Mouse (Mus musculus) limb, embryonic 12.5 days (tissue): ENCODE data around the gene Pcbp1. TPM values are rescaled to one million over a fixed set of nuclear protein-coding genes. Genes with fewer than 3 reads are reported as not detected.
A peak's percentile ranks its signal among the peaks of the same experiment; 100 is the strongest.

Experiments
- ATAC-seq: fragments of 200-750 bp; cut with Nextera tagmentation; 2 replicates; pipeline ENCODE4 v1.8.0; 2017; ENCODE audit warnings: low read depth, moderate TSS enrichment; ENCODE audit not compliant: insufficient number of reproducible peaks, insufficient read depth, low FRiP score, low TSS enrichment
- H3K27ac ChIP-seq: fragments of 300-500 bp; sonication (generic); 2 replicates; pipeline ENCODE4 v1.5.1; 2016; ENCODE audit warnings: mild to moderate bottlenecking, moderate library complexity
- H3K27me3 ChIP-seq: fragments of 300-500 bp; sonication (generic); 2 replicates; pipeline ENCODE4 v1.6.1; 2016; ENCODE audit warnings: mild to moderate bottlenecking, moderate library complexity
- H3K36me3 ChIP-seq: fragments of 300-500 bp; sonication (generic); 2 replicates; pipeline ENCODE4 v1.6.1; 2016; ENCODE audit warnings: mild to moderate bottlenecking, moderate library complexity
- H3K4me1 ChIP-seq: fragments of 300-500 bp; sonication (generic); replicated peaks from 2 replicates; pipeline ENCODE4 v1.6.1; 2016
- H3K4me2 ChIP-seq: fragments of 300-500 bp; sonication (generic); 2 replicates; pipeline ENCODE4 v1.6.1; 2016; ENCODE audit warnings: mild to moderate bottlenecking, moderate library complexity
- H3K4me3 ChIP-seq: fragments of 300-500 bp; sonication (generic); replicated peaks from 2 replicates; pipeline ENCODE4 v1.5.1; 2016; ENCODE audit warnings: mild to moderate bottlenecking
- H3K9ac ChIP-seq: fragments of 300-500 bp; sonication (generic); replicated peaks from 2 replicates; pipeline ENCODE4 v1.6.1; 2016; ENCODE audit warnings: mild to moderate bottlenecking, moderate library complexity
- H3K9me3 ChIP-seq: fragments of 300-500 bp; sonication (generic); 2 replicates; pipeline ENCODE4 v1.6.1; 2016; ENCODE audit warnings: mild to moderate bottlenecking, moderate library complexity
- WGBS: fragments of 180-500 bp; shearing (Covaris S2); methylation state at CpG from one replicate; pipeline ENCODE4 v1.1.7; 2016; 5-methylcytosine and 5-hydroxymethylcytosine counted together
- microRNA-seq: library from miRNA; unstranded; fragments of <30 nt; microRNA quantifications from one replicate; pipeline ENCODE4, GENCODE M21; 2017
- polyA plus RNA-seq: library from polyadenylated mRNA; unstranded; fragments of >200 nt; fragmentation: Nextera tagmentation; extraction: Ambion mirVana; gene quantifications from 2 replicates; pipeline ENCODE4 v1.2.1, GENCODE M21; 2016

Gene Pcbp1
- polyA plus RNA-seq, 1 experiment from 2014 or later, result 583 TPM

GRCm38 (mm10) chr6:86476931-86477330, 49.2 kb downstream of the Pcbp1 start:
- Histone ChIP-seq H3K27ac (peak overlapping the region; percentile 97; the same call in 1 of the 2 replicates), H3K4me3 (no peak overlapping the region), H3K9me3 (no peaks in the 10 kb centered on the region), H3K4me2 (no peak overlapping the region), H3K4me1 (peaks cover 58% of the 10 kb centered on the region), H3K36me3 (no peaks in the 10 kb centered on the region), H3K9ac (no peak overlapping the region), H3K27me3 (no peaks in the 10 kb centered on the region)
- no peak for ATAC-seq
- 86% methylated on average over 5 of the region's 5 CpGs for WGBS

- H3K9me3 ChIP-seq, result no peaks in the 10 kb centered on the region
- 71% methylated on average over 9 of the region's 9 CpGs for WGBS
- H3K9ac ChIP-seq, result no peak overlapping the region
- peak overlapping the region; percentile 64 for H3K27ac ChIP-seq
- no peak for ATAC-seq
- H3K4me3 ChIP-seq, result no peak overlapping the region
- H3K36me3 ChIP-seq, result no peaks in the 10 kb centered on the region
- no peaks in the 10 kb centered on the region for H3K27me3 ChIP-seq
- H3K4me1 ChIP-seq, result peaks cover 48% of the 10 kb centered on the region
- H3K4me2 ChIP-seq, result no peak overlapping the region
These were observed 50.5 kb downstream of the Pcbp1 start for GRCm38 (mm10) chr6:86475462-86476167.

- no peak overlapping the region for H3K4me2 ChIP-seq
- H3K27me3 ChIP-seq, result no peaks in the 10 kb centered on the region
- ATAC-seq, result no peak
- peaks cover 39% of the 10 kb centered on the region for H3K4me1 ChIP-seq
- H3K4me3 ChIP-seq, result no peak overlapping the region
- no peak overlapping the region for H3K9ac ChIP-seq
- no peaks in the 10 kb centered on the region for H3K9me3 ChIP-seq
- peak overlapping the region; percentile 64; the same call in 1 of the 2 replicates for H3K27ac ChIP-seq
- peaks cover 4% of the 10 kb centered on the region; the same call in 1 of the 2 replicates for H3K36me3 ChIP-seq
These were observed 51.4 kb downstream of the Pcbp1 start for GRCm38 (mm10) chr6:86474646-86475181.

Small RNA genes within 50 kb of the gene (microRNA-seq; reads per million reads assigned to microRNA genes)
- gene Gm22184, result not detected

Other genes with a start within 250 kb of the Pcbp1 start
- 145 and 146 TPM in 2 replicates for gene Fam136a, start 160.7 kb downstream of the Pcbp1 start, polyA plus RNA-seq
- gene Snrpg, start 155.0 kb downstream of the Pcbp1 start, polyA plus RNA-seq, result 790 and 833 TPM in 2 replicates
- 76.4 and 79.3 TPM in 2 replicates for gene Pcyox1, start 129.2 kb downstream of the Pcbp1 start, polyA plus RNA-seq
- 298 and 331 TPM in 2 replicates for gene Tia1, start 122.1 kb downstream of the Pcbp1 start, polyA plus RNA-seq
- 0.50 TPM in 1 of 2 replicates, not detected in the other for gene Gm44790, start 99.7 kb downstream of the Pcbp1 start, polyA plus RNA-seq
- gene C87436, start 87.9 kb downstream of the Pcbp1 start, polyA plus RNA-seq, result 25.8 and 27.3 TPM in 2 replicates
- gene Asprv1, start 101.8 kb upstream of the Pcbp1 start, polyA plus RNA-seq, result 1.2 and 1.3 TPM in 2 replicates
- 17.2 and 18.5 TPM in 2 replicates for gene Mxd1, start 142.8 kb upstream of the Pcbp1 start, polyA plus RNA-seq
- 147 and 150 TPM in 2 replicates for gene Snrnp27, start 158.2 kb upstream of the Pcbp1 start, polyA plus RNA-seq
- gene Gmcl1, start 207.1 kb upstream of the Pcbp1 start, polyA plus RNA-seq, result 57.7 and 59.1 TPM in 2 replicates